Mouse (Mus musculus) hindlimb bud, embryonic 11.5 days (tissue): ENCODE measurements around the gene Npr1.
A peak's percentile ranks its signal among the peaks of the same experiment; 100 is the strongest.

ENCODE experiments used
- DNase-seq: peaks from one replicate; pipeline ENCODE4 v3.0.0-alpha.2; 2012; ENCODE audit warnings: low read depth, low spot score; ENCODE audit errors: extremely low spot score

The Npr1 gene

DNA sequence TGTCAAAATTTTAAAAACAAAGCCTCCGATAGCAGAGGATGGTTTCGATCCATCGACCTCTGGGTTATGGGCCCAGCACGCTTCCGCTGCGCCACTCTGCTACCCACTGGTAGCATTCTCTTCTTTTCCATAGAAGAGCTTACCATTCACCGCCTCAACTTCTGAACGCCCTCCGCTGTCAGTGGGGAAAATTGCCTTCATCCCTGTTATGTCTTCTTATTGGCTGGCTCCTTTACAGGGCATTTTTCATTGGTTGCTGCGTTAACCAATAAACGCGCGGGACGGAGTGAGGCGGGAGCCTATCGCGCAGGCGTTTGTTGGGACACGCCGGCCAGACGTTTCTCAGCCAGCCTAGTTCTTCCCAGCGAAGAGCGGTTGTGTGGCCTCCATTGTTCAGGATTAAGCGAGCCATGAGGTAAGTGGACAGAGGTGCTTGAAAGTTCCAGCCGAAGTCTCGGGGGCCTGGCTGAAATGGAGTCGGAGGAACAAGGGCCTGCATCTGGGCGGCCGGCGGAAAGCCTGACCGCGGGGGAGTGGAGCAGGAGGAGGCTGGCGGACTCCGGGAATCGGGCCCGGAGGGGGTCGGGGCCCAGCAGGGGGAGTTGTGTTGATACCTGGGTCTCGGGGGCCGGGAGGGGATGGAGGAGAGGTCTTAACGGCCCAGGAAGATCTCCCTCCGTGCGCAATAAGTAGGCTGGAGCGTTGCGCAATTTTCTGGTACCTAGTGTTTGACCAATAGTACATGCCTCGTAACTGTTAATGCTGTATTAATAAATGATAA lies 10.4 kb upstream of the Npr1 start, which contains the start of gene Ilf2:
Ilf2 (plus strand) TSS at position 296 of the 781 bp plus-strand sequence.
- peak; percentile 99 for DNase-seq

- no peak for DNase-seq
These were observed 9.6 kb upstream of the Npr1 start for GRCm38 (mm10) chr3:90475151-90475830.

GRCm38 (mm10) chr3:90472213-90472612 lies 6.5 kb upstream of the Npr1 start:
- no peak for DNase-seq

DNA sequence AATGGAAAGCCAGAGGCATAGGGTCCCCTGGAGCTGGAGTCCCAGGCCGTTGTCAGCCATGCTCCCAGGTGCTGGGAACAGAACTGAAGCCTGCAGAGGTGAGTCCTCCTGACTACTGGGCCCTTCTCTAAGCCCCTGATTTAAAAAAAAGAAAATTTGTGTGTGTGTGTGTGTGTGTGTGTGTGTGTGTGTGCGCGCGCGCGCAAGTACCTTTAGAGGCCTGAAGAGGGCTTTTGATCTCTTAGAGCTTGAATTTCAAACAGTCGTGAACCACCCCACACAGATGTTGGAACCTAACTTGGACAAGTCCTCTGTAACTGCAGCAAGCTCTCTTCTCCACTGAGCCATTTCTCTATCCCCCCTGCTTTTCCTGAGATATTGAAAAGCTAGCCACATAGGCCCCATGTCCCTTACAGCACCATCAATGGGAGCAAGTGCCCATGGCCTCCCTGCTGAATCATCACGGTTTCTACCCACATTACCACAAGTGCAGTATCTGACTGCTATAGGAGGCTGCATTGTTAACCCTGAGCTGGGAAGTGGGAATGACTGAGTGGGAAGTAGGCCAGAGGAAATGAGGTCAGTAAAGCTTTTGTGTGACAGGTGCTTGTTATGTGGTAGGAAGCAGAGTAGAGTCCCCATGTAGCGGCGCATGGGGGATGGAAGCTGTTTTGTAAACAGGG lies 2.1 kb upstream of the Npr1 start:
- no peak for DNase-seq

DNA sequence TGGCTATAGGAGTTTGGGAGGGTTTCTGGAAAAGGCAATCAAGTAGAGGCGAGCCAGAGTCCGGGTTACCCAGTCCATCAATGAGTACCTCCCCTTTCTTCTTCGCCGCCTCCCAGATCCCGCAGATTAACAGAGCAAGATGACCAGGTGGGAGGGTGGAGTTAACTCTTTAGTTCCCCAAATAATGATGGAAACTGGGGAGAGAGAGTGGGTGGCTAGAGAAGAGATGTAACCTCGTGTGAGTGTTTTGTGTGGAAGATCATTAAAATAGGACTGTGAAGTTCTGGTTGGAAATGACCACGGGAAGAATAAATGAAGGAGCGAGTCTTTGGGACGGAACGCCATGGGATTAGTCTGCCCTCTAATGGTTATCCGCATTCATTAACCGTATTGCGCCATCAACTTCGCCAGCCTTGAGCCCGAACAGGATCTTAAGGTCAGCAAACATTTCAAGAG lies 673 bp upstream of the Npr1 start:
- no peak for DNase-seq

DNA sequence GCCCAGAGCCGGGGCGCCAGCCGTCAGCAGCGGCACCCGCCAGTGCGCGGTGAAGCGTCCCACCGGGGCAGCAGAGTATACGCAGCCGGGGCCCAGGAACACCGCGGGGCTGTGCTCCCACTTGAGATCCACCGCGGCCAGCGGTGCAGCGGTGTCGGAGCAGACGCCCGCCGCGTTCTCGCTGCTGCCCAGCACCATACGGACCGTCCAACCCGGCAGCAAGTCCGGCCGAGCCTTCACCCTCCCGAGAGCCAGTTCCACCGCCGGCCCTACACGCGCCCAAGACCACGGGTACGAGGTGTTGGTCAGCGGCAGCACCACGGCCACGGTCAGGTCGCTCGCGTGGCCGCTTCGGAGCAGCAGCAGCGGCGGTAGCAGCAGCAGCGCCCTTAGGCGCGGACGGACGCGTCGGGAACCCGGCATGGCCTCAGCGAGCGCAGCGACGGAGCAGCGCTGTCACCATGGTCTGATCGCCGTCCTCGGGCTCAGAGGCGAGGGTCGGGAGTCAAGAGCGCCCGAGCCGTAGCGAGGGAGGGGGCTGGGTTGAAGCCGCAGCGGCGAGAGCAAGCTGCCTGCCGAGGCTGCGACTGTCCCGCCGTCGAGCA lies 483 bp downstream of the Npr1 start:
- no peak for DNase-seq

- no peak for DNase-seq
These were observed 1.1 kb downstream of the Npr1 start for GRCm38 (mm10) chr3:90464552-90465080.

- DNase-seq: no peak
These were observed 3.1 kb downstream of the Npr1 start for GRCm38 (mm10) chr3:90462579-90462978.

GRCm38 (mm10) chr3:90461935-90462334 lies 3.7 kb downstream of the Npr1 start:
- DNase-seq: no peak

GRCm38 (mm10) chr3:90460315-90460714 lies 5.4 kb downstream of the Npr1 start:
- no peak for DNase-seq

DNA sequence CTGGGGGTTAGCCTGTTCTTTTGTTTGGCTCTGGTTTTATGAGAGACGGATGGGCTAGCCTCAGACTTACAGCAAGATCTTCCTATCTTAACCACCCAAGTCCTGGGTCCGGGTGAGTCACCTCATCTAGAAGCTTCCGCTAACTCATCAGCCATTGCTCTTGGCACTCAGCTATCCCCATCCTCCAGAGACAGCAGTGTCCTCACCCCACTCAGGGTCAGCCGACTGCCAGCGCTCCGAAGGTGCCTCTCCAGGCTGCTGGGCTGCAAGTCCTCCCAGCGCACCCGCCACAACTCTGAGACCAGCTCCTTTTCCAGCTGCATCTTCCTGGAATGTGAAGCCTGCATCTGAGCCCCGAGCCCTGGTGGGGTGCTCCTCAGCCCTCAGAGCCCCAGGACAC lies 5.9 kb downstream of the Npr1 start:
- no peak for DNase-seq

- DNase-seq: no peak
These were observed 10.7 kb downstream of the Npr1 start for GRCm38 (mm10) chr3:90454931-90455330.

DNA sequence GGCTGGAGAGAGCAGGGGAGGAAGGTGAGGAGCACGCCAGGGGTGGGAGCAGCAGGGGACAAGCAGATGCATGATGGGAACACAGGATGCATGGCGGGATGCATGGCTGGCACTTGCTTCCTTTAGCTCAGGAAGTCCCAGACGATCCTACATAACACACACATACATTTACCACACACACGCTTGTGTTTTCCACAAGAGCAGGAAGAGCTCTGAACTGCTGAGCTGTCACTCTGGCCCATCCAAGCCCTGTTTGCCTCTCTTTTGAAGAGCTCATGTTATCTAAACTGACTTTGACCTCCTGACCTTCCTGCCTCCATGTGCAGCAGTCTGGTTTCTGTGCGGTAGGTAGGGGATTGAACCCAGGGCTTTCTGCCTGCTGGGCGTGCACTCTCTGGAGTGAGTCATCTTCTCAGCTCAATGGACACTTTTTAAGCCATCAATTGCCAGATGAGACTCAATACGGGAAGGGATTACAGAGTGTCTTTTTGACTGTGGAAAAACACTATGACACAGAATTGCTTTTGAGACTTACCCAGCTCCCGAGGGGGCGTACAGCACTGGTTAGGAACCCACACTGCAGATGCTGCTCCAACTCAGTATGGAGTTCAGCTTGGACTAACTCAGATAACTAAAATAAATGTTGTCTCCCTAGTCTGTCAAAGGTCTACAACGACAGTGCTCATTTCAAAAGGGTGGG lies 14.1 kb downstream of the Npr1 start:
- no peak for DNase-seq

DNA sequence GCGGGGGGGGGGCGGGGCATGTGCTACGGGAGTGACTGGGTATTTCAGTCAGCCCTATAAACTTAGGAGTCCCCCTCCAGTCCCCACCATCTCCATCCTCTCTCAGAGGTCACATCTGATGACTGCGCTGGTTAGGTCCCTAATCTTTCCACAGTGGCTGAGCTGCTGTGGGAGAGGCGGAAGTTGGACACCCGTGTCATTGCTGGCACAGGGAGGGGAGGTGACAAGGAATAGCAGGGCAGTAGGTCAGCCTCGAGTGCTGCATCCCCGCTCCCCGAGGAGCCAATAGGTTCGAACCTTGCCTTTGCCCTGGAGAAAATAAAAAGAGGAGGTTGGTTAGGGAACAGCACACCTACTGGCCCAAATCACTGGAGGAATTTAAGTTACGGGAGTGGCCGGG lies 14.8 kb downstream of the Npr1 start:
- no peak for DNase-seq

- DNase-seq: no peak
These were observed 17.0 kb downstream of the Npr1 start for GRCm38 (mm10) chr3:90448626-90449025.

- DNase-seq: no peak
These were observed 18.6 kb downstream of the Npr1 start for GRCm38 (mm10) chr3:90447123-90447494.

DNA sequence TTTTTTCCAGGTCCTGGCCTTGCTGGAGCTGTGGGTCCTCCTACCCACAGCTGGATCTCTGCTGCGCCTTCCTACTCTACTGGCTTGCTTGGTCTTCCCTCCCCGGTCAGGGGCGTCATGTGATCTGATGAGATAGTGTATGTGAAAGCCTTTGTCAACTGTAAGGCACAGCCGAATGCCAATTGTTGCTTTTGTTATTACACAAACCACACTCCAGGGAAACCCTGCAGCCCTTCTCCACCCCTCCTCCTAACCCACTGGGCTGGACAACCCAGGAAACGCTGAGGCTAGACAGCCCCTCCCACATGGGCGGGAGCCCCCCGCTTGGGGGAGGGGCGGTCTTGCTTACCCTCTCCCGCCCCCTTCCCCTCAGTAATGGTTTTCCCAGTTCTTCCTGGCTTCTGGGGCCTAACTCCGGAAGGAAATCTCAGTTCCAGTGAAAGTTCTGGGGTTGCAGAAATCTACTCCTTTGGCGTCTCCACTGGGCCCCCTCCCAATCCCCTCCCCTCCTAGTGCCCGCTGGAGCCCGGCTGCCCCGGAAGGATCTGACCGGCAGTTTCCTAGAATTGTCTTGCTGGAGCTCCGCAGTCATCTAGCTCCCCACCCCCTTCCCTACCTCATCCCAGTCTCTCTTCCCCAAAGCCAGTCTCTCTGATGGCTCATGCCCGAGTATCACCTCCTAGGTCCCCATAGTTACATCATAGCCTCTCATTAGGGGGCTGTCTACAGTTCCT lies 19.1 kb downstream of the Npr1 start:
- peak; percentile 77 for DNase-seq

GRCm38 (mm10) chr3:90445417-90446200 lies 20.1 kb downstream of the Npr1 start:
- DNase-seq: no peak

GRCm38 (mm10) chr3:90443977-90444376 lies 21.7 kb downstream of the Npr1 start:
- DNase-seq: no peak
